Mouse (Mus musculus) ES-Bruce4 (cell line): ENCODE data around the gene Psg20. TPM values are rescaled to one million over a fixed set of nuclear protein-coding genes. Genes with fewer than 3 reads are reported as not detected.

Experiments used
- polyA plus RNA-seq: library from polyadenylated mRNA; stranded (reverse); fragments of >200 nt; gene quantifications from 2 replicates; pipeline ENCODE4 v1.2.4, GENCODE M21; 2011; ENCODE audit warnings: low read depth; ENCODE audit not compliant: missing spikeins, insufficient read depth, insufficient read length

Gene Psg20
- polyA plus RNA-seq, 1 experiment = not detected

Other genes with a start within 250 kb of the Psg20 start
- gene Psg26, start 202.0 kb downstream of the Psg20 start, polyA plus RNA-seq = not detected in 2 replicates
- 0.40 TPM in 1 of 2 replicates, not detected in the other for gene Psg25, start 153.9 kb downstream of the Psg20 start, polyA plus RNA-seq
- 0.90 and 4.1 TPM in 2 replicates for gene Psg27, start 118.9 kb downstream of the Psg20 start, polyA plus RNA-seq
- 0.68 and 2.2 TPM in 2 replicates for gene Psg23, start 69.7 kb downstream of the Psg20 start, polyA plus RNA-seq
- 3.3 and 9.5 TPM in 2 replicates for gene Psg21, start 29.5 kb downstream of the Psg20 start, polyA plus RNA-seq
- not detected in 2 replicates for gene Psg22, start 31.9 kb upstream of the Psg20 start, polyA plus RNA-seq
- 1.1 TPM in 2 replicates for gene Psg19, start 112.3 kb upstream of the Psg20 start, polyA plus RNA-seq
- gene Psg17, start 135.4 kb upstream of the Psg20 start, polyA plus RNA-seq = 1.3 and 1.8 TPM in 2 replicates
- 0.35 and 1.1 TPM in 2 replicates for gene Mill2, start 153.8 kb upstream of the Psg20 start, polyA plus RNA-seq
- gene Pglyrp1, start 185.1 kb upstream of the Psg20 start, polyA plus RNA-seq = 1.8 and 3.1 TPM in 2 replicates
- gene Ccdc61, start 224.2 kb upstream of the Psg20 start, polyA plus RNA-seq = 36.4 and 39.9 TPM in 2 replicates
- gene Nova2, start 239.7 kb upstream of the Psg20 start, polyA plus RNA-seq = 7.5 TPM in 2 replicates